Mouse (Mus musculus) liver, embryonic 14.5 days (tissue): ENCODE measurements around the gene Cotl1. TPM values are rescaled to one million over a fixed set of nuclear protein-coding genes. Genes with fewer than 3 reads are reported as not detected.

Source experiments
- ATAC-seq: fragments of 200-750 bp; cut with Nextera tagmentation; 2 replicates; pipeline ENCODE4 v1.8.0; 2017; ENCODE audit warnings: moderate number of reproducible peaks, mild to moderate bottlenecking, moderate library complexity; ENCODE audit not compliant: insufficient read depth
- DNase-seq, 3 experiments: peaks; one replicate each; pipeline ENCODE4 v3.0.0-alpha.2; 2012 to 2013; ENCODE audit warnings: low read depth in 3 of 3, low spot score in 3 of 3
- H3K27ac ChIP-seq: fragments of 300-500 bp; sonication (generic); 2 replicates; pipeline ENCODE4 v1.5.1; 2014; ENCODE audit warnings: moderate library complexity, mild to moderate bottlenecking, control low read depth, inconsistent platforms
- H3K27me3 ChIP-seq: fragments of 300-500 bp; sonication (generic); 2 replicates; pipeline ENCODE4 v1.6.1; 2014; ENCODE audit warnings: mild to moderate bottlenecking, low read length, moderate library complexity; ENCODE audit not compliant: control insufficient read depth, insufficient read depth
- H3K36me3 ChIP-seq: fragments of 300-500 bp; sonication (generic); replicated peaks from 2 replicates; pipeline ENCODE4 v1.6.1; 2014; ENCODE audit warnings: low read depth; ENCODE audit not compliant: control insufficient read depth, insufficient read depth
- H3K4me1 ChIP-seq, 2 experiments: fragments of 200-500 bp in 1 of 2; fragments of 300-500 bp in 1 of 2; sonication (generic) in 1 of 2; replicated peaks; 2 replicates each; pipeline ENCODE4 v1.6.1; 2012 to 2014; ENCODE audit warnings: antibody characterized with exemption in 1 of 2, inconsistent platforms in 1 of 2, low read length in 1 of 2; ENCODE audit not compliant: control insufficient read depth in 2 of 2, insufficient read depth in 2 of 2
- H3K4me2 ChIP-seq: fragments of 300-500 bp; sonication (generic); 2 replicates; pipeline ENCODE4 v1.6.1; 2014; ENCODE audit warnings: low read depth, mild to moderate bottlenecking, control low read depth, moderate library complexity
- H3K4me3 ChIP-seq, 2 experiments: fragments of 200-500 bp in 1 of 2; fragments of 300-500 bp in 1 of 2; sonication (generic) in 1 of 2; 2 replicates each; pipeline ENCODE4 v1.5.1; 2012 to 2014; ENCODE audit warnings: low read depth in 2 of 2, low read length in 2 of 2, mild to moderate bottlenecking in 2 of 2, control low read depth in 1 of 2, inconsistent platforms in 1 of 2, moderate library complexity in 1 of 2; ENCODE audit not compliant: insufficient read depth in 1 of 2
- H3K9ac ChIP-seq: fragments of 300-500 bp; sonication (generic); replicated peaks from 2 replicates; pipeline ENCODE4 v1.6.1; 2014; ENCODE audit warnings: mild to moderate bottlenecking, control low read depth, moderate library complexity
- H3K9me3 ChIP-seq: fragments of 300-500 bp; sonication (generic); 2 replicates; pipeline ENCODE4 v1.6.1; 2016; ENCODE audit warnings: low read length, mixed read lengths; ENCODE audit not compliant: control insufficient read depth
- CTCF ChIP-seq: IDR thresholded peaks from 2 replicates; pipeline ENCODE4 v1.5.1; 2016; ENCODE audit warnings: antibody characterized with exemption, low read depth, control low read depth
- EP300 ChIP-seq: IDR thresholded peaks from 2 replicates; pipeline ENCODE4 v1.6.1; 2016; ENCODE audit warnings: antibody characterized with exemption, low read depth
- WGBS: fragments of 180-500 bp; shearing (Covaris S2); extraction: QIAGEN DNeasy Blood & Tissue Kit; methylation state at CpG from one replicate; pipeline ENCODE4 v1.1.7; 2014; ENCODE audit not compliant: insufficient replicate concordance; 5-methylcytosine and 5-hydroxymethylcytosine counted together
- polyA plus RNA-seq, 2 experiments: library from polyadenylated mRNA; depleted of rRNA in 1 of 2; stranded (reverse) in 1 of 2; unstranded in 1 of 2; fragments of >200 nt; fragmentation: Nextera tagmentation in 1 of 2; extraction: Ambion mirVana in 1 of 2; gene quantifications; 2 replicates each; pipeline versions ENCODE4 v1.2.1 to v1.2.3; 2012 to 2014

Cotl1 gene
- polyA plus RNA-seq, 2 experiments, result 59.6 to 77.7 TPM

- TF ChIP-seq EP300 (no peak), CTCF (no peak)
- no peak within 1 kb of the TSS for H3K27ac ChIP-seq
- ATAC-seq (peak; percentile 96), DNase-seq (peak; percentile 76 to 85 (median 79))
- H3K9me3 ChIP-seq, result no peaks in the 10 kb centered on the region
- no peaks in the 10 kb centered on the region for H3K27me3 ChIP-seq
- no peaks in the 10 kb centered on the region for H3K36me3 ChIP-seq
- WGBS, result 1% methylated on average over 35 of the region's 35 CpGs
- H3K4me2 ChIP-seq, result peak within 1 kb of the TSS; percentile 85
- H3K4me1 ChIP-seq, result peaks cover 0 to 7% of the 10 kb centered on the region in 2 experiments; a peak in 3 of 4 replicates
- peak within 1 kb of the TSS; percentile 46 for H3K9ac ChIP-seq
- H3K4me3 ChIP-seq, result peak within 1 kb of the TSS; percentile 59 to 71
Measured at GRCm38 (mm10) chr8:119861706-119862389, 21.5 kb upstream of the Cotl1 start, which contains the start of gene Klhl36. TSS of gene Klhl36 (plus strand) at chr8:119862266.

- no peak for TF ChIP-seq EP300
- TF ChIP-seq CTCF, result no peak
- WGBS, result 34% methylated on average over 6 of the region's 6 CpGs
- ATAC-seq (no peak), DNase-seq (no peak)
- Histone ChIP-seq H3K4me3 (no peak overlapping the region), H3K9ac (no peak overlapping the region), H3K4me2 (no peak overlapping the region), H3K9me3 (no peaks in the 10 kb centered on the region), H3K36me3 (no peaks in the 10 kb centered on the region), H3K4me1 (peaks cover 0 to 3% of the 10 kb centered on the region in 2 experiments; a peak in 3 of 4 replicates), H3K27me3 (no peaks in the 10 kb centered on the region), H3K27ac (no peak overlapping the region)
Measured at GRCm38 (mm10) chr8:119857767-119858166, 17.4 kb upstream of the Cotl1 start.

GRCm38 (mm10) chr8:119855656-119856055 is 15.3 kb upstream of the Cotl1 start:
- no peak overlapping the region for H3K27ac ChIP-seq
- peak; percentile 27; the same call in 1 of the 2 replicates for TF ChIP-seq CTCF
- no peak for TF ChIP-seq EP300
- no peak overlapping the region for H3K4me2 ChIP-seq
- ATAC-seq, result no peak
- H3K27me3 ChIP-seq, result no peaks in the 10 kb centered on the region
- H3K36me3 ChIP-seq, result no peaks in the 10 kb centered on the region
- H3K9ac ChIP-seq, result no peak overlapping the region
- no peak for DNase-seq
- 51% methylated on average over 5 of the region's 5 CpGs for WGBS
- no peaks in the 10 kb centered on the region for H3K9me3 ChIP-seq
- no peaks in the 10 kb centered on the region; a peak in 1 of 4 replicates for H3K4me1 ChIP-seq
- H3K4me3 ChIP-seq, result no peak overlapping the region

GRCm38 (mm10) chr8:119854035-119854434 is 13.7 kb upstream of the Cotl1 start:
- Histone ChIP-seq H3K4me3 (no peak overlapping the region), H3K27ac (no peak overlapping the region), H3K27me3 (no peaks in the 10 kb centered on the region), H3K36me3 (no peaks in the 10 kb centered on the region), H3K4me1 (no peaks in the 10 kb centered on the region; a peak in 1 of 4 replicates), H3K4me2 (no peak overlapping the region), H3K9me3 (0 out of 2 replicates have a peak, but pooled peaks cover 3% of the 10 kb centered on the region), H3K9ac (no peak overlapping the region)
- ATAC-seq (no peak), DNase-seq (no peak)
- WGBS, result 56% methylated on average over 5 of the region's 5 CpGs
- TF ChIP-seq CTCF, result no peak
- no peak for TF ChIP-seq EP300

- no peak for TF ChIP-seq EP300
- TF ChIP-seq CTCF, result no peak
Measured at GRCm38 (mm10) chr8:119853521-119853920, 13.2 kb upstream of the Cotl1 start.

More at GRCm38 (mm10) chr8:119853521-119853920, 13.2 kb upstream of the Cotl1 start:
- no peaks in the 10 kb centered on the region for H3K36me3 ChIP-seq
- H3K4me2 ChIP-seq, result no peak overlapping the region
- 0 out of 2 replicates have a peak, but pooled peaks cover 3% of the 10 kb centered on the region for H3K9me3 ChIP-seq
- H3K27ac ChIP-seq, result no peak overlapping the region
- H3K4me1 ChIP-seq, result no peaks in the 10 kb centered on the region; a peak in 1 of 4 replicates
- ATAC-seq (no peak), DNase-seq (no peak)
- H3K27me3 ChIP-seq, result no peaks in the 10 kb centered on the region
- H3K4me3 ChIP-seq, result no peak overlapping the region
- no peak overlapping the region for H3K9ac ChIP-seq
- WGBS, result 41% methylated on average over 8 of the region's 8 CpGs
